Mouse (Mus musculus): ENCODE results near the gene Elf1.

DNA sequence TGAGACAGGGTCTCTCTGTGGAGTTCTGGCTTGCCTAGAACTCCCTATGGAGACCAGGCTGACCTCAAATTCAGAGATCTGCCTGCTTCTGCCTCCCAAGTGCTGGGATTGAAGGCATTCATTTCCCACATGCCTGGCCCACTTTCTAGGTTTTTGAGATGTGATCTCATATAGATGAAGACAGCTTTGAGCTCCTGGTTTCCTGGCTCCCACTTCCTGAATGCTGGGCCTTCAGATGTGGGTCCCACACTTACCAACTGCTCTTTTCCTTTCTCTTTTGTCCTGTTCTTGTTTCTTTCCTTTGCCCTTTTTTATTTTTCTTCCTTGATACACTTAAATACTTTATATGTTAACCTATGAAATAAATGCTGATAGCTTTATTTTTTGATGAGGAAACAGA lies 56.9 kb downstream of the Elf1 start:
- TF ChIP-seq CTCF (IDR thresholded peaks at IDR 0.05; ENCODE audit: low read depth) (no peak), EP300 (IDR thresholded peaks at IDR 0.05; ENCODE audit: low read depth) (no peak)

All from liver, embryonic 14.5 days (tissue).